In the genomic region with DNA sequence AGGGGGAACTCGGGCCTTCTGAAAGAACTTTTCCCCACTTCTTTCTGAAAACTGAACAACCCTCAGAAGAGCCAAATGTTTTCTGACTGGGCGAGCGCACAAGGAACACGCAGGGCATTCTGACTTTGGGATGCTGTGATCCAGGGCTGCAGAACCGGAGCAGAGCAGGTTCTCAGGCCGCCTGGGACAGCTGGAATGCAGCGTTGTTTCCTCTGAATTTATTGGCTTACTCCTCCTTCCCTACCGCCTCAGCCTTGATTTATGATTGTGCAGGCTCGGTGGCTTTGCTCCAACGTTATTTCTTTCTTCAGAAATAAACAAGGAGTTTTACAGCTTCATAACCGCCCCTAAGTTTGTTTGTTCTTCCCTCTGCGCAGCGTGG, we compare ENCODE assay signal across 8 mouse cellular contexts.
DNase-seq lines count a peak whose midpoint lies in the region; ATAC-seq lines count a peak whose summit lies in the region.

No protein-coding gene starts in this region.

- intact Hi-C loops in left cerebral cortex, postnatal 36 days (cut with DNase I), result no loop called here

- no peak for ATAC-seq in monocyte, adult 5-6 weeks (replicated peaks; ENCODE audit: insufficient number of reproducible peaks, low FRiP score, low TSS enrichment, poor library complexity, severe bottlenecking)

- peak; percentile 59 for DNase-seq in NIH3T3 (ENCODE audit: low read depth)
- DNase-seq in embryo, embryonic 11.5 days (ENCODE audit: low read depth, low spot score), result peak; percentile 61
- DNase-seq in kidney, adult 9 months, result peak; percentile 64
- DNase-seq in lung, postnatal 4 days, result peak; percentile 27 to 57
- DNase-seq in frontal cortex, postnatal 14 days (ENCODE audit: low spot score in 2 of 2), result no peak
- DNase-seq in left cerebral cortex, postnatal 36 days (ENCODE audit: low spot score in 2 of 2), result no peak
- DNase-seq in thymus, postnatal 0 days (ENCODE audit: low spot score), result no peak

Comparison
In these comparisons a context has a peak if more than half of its experiments do, and no peak if none do; other contexts are left out.
1. DNase-seq: peak in NIH3T3 (single experiment), embryo, embryonic 11.5 days (single experiment), kidney, adult 9 months (single experiment) and lung, postnatal 4 days (2 of 2); none in frontal cortex, postnatal 14 days (0 of 2), left cerebral cortex, postnatal 36 days (0 of 2) and thymus, postnatal 0 days (single experiment).